Mouse (Mus musculus): ENCODE results near the gene Dpep1.
"Not testable (repeated sequence)": the region's sequence is repeated elsewhere in the genome, so short reads cannot be mapped to it uniquely, and the experiment has no call there.

The Dpep1 gene

DNA sequence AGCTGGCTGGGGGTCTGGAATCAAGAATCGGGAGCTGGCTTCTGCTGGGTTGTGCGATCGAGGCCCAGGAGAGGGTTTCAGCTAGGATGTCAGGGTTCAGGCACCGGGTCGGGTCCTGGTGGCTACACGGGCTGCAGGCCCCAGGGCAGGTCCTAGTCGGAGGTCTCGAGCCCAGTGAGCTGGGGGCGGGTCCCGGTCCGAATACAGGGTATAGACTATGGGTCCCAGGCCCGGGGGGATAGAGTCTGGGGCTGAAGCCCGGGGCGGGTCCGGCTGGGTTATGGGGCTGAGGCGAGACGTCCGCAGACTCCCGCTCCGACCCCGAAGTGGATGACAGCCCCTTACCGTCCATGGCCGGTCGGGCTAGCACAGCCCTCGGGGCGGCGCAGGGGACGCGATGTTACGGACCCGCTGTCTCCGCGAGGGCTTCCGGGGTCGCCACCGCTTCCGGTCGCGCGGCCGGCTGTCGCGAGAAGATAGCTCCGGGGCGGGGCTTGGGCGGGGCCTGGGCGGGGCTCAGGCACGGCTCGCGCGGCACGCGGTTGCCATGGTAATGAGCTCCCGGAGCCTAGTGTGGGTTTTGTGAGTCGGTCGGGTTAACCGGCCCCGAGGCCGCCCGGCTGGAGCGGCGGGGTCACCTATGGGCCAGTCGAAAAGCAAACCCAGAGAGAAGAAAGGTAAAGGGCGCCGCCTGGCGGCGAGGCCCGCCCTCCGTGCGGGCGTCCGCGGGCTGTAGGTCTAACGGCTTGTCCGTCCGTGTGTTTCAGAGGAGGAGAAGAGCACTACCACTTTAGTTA is 26.5 kb downstream of the Dpep1 start, which contains the start of the genes Chmp1a and Spata33:
Gene Chmp1a (minus strand): TSS at position 443 of the 797 bp plus-strand sequence.
Gene Spata33 (plus strand): TSS at position 512 of the 797 bp plus-strand sequence.
- peak; percentile 91 for DNase-seq (ENCODE audit: low spot score)

DNA sequence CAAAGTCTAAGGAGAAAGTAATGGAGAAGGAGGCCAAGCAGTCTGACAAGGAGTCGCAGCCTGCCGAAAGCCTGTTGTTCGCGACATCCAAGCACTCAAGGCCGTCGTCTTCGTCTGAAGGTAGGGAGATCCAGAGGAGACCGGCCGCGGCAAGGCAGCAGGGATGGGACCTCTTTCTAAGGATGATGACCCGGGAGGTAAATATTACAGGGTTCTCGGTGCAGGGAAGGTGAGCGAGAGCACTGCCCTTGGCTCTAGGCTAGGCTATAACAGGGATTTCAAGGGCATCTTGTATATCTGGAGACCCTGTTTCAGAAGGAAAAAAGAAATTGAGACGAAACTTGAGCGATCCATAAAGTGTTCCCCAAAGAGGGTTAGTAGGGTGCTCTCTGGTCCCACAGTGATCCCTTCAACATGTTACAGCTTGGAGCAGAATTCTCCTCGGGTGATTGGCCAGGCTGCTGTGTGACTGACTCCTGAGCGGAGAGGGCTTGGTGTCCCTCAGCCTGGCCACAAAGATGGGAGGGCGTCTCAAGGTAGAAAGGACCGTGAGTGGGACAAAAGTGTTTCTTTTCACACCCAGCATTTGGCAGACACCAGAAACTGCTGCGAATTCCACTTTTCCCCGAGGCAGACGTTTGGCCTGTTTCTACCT is 27.2 kb downstream of the Dpep1 start:
- no peak for DNase-seq (ENCODE audit: low spot score)

DNA sequence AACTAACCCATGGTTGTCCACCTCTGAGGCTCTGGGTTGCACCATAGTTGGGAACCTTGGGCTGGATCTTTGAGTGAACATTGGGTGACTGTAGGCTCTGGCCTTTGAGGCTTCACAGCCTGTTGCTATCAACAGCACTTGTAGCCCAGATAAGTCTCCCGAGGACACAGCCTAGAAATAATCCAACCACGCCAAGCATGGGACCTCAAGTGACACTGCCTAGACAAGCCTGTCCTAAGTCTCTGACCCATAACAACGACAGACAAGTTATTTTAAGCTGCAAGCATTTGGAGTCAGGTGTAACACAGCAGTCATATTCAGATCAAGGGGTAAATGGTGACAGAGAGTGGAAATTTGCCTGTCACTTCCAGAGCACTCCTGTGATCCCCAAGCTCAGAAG is 29.4 kb downstream of the Dpep1 start:
- no peak for DNase-seq (ENCODE audit: low spot score)

DNA sequence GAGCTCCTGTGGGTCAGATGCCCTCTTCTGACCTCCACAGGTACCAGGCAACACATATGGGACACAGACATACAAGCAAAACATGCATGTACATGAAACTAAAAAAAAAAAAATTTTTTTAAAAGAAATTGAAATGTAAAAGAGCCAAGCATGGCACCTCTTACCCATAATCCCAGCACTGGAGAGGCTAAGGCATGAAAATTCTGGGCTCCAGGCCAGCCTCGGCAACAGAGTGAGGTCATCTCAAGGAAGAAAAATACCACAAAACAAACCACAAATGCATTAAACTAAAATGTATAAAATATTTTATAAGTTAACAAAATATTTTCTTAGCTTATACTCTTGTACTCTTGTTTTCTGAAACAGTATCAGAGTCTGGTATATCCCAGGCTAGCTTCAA is 34.9 kb downstream of the Dpep1 start:
- DNase-seq (ENCODE audit: low spot score) = no peak

DNA sequence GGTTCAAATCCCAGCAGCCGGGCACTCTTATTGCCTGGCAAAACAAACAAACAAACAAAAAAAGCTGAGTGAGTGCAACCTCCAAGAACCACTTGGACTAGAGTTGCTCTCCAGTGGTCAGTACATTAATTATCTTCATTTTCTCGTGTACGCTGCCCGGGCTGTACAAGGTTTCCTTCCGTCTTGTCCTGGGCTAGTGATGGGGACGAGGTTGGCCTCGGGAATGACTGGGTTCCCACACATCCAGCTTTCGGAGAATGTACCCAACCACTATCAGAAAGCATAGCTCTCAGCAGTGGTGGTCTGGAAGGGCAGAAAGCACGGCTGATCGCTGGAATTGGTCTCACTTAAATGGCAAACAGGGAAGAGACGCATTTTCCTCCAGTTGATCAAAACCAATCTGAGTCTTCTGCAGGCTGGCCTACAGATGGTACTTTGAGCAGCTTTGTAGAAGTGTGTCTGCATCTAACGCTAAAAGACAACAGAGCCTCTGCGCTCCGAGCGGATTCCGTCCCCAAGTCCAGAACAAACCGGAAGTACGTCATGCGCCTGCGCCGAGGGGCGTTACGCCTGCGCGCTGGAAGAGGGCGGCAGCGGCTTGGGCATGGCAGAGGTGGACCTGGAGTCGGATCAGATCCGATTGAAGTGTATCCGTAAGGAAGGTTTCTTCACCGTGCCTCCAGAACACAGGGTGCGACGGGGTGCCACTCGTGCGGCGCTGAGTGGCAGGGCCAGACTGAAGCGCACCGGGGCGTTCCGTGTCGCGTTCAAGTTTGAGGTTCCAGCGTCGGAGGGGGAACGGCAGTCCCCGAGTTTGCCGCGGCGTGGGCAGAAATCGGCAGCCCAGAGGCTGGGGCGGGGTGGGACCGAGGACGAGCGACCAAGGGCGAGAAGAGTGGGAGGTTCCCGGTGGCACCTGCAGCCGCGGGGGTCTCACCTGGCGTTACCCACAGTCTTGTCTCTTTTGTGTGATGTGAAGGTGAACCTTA is 38.5 kb downstream of the Dpep1 start, which contains the start of gene Cdk10:
Gene Cdk10 (plus strand): TSS at position 565 of the 989 bp plus-strand sequence.
- DNase-seq (ENCODE audit: low spot score) = peak; percentile 92

DNA sequence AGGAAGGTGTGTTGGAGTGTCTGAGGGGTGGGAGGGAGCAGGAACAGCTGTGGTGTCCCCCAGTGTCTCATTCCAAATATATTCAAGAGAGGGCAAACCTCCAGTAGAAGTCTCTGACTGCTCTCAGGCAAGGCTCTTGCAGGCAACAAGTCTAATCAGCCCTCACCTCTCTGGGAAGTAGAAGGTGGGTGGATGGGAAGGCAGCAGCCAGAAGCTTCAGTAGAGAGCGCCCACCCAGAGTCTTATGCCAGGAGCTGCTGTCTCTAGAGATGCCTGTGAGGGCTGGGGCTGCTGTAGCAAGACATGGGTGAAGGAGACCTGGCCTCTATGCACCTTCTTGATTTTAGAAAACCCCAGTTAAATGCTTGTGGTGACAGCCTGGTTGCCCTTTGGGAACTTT is 42.4 kb downstream of the Dpep1 start:
- DNase-seq (ENCODE audit: low spot score) = no peak

DNA sequence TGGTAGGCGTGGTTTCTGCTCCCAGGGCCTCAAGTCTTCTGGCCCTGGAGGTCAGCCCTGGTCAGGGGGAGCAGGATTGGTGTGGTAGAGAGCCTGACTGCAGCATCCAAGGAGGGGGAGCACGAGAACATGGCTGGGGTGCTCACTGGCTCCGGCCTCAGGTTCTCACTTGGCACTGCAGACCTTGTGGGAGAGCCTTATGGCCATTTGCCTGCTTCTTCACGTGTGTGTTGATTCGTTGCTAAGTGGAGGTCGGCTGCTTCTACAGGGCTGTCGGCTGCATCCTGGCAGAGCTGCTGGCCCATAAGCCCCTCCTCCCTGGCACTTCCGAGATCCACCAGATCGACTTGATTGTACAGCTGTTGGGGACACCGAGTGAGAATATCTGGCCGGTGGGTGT is 44.3 kb downstream of the Dpep1 start:
- DNase-seq (ENCODE audit: low spot score) = not testable (repeated sequence)

DNA sequence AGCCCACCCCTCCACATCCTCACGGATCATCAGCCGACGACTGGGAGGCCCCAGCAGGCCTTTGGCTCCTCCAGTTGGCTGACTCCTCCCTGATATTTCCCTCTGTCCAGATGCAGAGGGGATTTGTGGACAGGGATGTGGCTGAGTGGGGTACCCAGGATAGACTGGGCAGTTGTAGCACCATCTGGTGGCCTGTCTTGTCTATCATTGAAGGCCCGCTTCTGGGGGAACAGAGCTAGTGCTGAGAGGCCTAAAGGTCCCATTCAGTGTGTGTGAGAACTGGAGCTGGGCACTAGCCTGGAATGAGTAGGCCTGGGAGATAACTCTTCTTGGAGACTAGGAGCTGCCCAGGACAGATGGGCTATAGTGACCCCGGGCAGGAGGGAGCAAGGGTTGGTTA is 45.7 kb downstream of the Dpep1 start:
- DNase-seq (ENCODE audit: low spot score) = no peak

DNA sequence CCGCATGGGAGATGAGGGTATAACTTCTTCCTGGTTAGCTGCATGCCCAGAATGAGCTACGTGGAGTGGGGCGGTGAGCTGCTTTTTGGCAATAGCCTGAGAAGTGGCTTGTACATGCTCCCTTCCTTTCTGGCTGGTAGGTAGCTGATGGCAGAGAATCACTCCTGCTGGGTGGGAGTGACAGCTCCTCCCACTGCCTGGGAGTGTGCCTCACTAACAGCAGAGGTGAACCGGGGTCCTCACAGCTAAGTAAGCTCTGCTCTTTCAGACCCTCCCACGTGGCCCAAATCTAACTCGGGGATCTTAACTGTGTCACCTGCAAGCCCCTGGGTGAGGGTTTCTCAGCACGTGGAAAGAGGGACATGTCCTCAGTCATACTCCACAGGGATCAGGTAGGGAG is 46.5 kb downstream of the Dpep1 start:
- no peak for DNase-seq (ENCODE audit: low spot score)

DNA sequence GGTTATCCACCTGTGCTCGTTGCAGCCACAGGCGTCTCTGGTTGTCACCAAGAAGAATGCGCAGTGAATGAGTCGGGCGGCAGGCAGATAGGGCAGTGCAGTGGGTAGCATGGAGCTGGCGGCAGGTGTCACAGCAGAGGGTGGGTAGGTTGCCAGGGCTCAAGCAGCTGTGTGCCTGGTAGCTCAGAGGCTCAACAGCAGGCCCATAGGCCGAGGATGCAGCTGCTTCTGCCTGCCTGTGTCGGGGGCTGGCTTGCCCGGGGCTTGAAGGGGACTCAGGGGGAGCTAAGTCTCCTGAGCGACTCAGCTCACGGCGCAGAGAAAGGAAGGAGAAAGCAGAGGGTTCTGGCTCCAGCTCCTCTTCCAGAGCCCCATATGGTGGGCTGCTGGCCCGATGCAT is 47.3 kb downstream of the Dpep1 start:
- peak; percentile 36 for DNase-seq (ENCODE audit: low spot score)

DNA sequence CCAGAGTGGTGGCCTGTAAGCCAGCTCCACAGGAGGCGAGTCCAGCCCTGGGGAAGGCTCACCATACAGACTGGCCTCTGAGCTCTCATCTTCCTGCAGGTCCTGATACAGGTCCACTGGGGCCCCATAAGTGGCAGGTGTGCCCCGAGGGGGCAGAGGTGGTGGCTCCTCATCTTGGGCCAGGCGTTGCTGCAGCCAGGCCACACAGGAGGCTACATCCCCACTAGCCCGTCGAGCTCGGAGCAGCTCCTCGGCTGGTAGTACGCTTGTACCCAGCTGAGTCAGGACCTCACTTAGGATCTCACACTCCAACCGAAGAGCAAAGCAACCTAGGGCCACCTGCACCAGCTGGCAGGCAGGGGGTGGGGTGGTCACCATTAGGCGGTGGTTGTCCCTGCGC is 47.7 kb downstream of the Dpep1 start:
- DNase-seq (ENCODE audit: low spot score) = no peak

DNA sequence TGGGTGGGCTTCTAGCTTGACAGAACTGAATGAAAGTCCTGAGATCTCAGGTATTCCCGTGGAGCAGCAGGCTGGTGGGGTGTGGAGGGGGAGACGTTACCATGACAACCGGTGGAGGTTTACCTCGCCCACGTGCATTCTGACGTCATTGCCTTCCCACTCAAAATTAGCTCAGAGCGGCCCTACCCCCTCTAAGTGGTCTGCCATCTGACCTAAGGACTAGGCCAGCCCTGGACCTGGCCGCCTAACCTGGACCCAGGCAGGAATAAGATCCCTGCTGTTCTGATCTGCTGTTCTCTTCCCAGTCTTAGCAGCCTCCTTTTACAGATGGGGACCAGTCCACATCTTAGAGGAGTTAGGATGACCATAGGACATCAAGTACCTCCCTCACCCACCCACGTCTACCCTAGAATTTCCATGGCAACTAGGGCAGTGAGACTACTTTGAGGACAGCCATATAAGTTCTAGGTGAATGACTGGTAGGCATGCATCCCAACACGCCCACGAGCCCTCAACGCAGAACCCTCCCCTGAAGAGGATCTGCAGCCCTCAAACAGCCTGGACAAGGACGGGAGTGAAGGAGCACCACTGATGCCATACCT is 49.0 kb downstream of the Dpep1 start:
- DNase-seq (ENCODE audit: low spot score) = peak; percentile 84

DNA sequence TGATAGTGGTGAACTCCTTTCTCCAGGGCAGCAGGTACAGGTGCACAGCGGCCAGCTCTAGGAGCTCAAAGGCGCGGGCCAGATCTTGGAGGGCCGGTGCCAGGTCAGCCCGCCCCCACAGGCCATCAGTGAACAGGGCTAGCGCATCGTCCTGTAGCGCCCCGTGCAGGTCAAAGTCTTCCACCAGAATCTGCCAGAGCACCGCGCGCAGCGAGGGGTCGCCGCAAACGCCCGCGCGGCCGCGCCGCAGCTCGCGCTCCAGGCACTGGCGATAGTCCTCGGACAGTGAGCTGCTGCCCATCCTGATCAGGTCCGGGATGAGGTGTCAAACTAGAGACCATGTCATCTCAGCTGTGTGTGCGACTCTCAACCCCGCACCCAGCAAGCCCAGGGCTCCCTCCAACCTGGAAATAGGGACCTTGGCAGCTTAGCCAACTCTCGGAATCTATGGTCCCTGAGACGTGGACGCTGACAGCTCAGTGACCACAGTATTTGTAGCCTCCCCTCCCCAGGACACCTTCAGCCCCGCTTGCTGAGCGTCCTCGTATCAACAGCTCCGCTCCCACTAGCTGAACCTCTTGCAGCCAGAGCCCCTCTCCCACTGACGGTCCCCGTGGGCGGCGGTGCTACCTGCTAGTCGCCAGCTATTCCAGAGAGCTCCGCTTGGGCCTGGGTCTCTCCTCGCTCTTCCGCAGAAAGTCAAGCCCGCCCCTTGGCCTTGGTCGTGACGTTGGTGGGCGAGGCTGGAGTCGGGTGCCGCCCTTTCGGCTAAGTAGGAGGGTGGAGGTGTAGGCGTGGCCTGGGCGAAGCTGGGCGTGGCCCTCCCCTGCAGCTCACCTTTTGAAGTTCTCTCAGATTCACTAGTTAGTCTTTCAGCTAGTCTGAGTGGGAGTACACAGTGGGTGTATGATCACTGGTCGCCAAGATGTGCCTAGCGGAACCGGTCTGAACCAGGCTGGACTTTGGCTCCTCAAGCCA is 49.8 kb downstream of the Dpep1 start, which contains the start of gene Spata2l:
Gene Spata2l (minus strand): TSS at position 714 of the 978 bp plus-strand sequence.
- peak; percentile 87 for DNase-seq (ENCODE audit: low spot score)

DNA sequence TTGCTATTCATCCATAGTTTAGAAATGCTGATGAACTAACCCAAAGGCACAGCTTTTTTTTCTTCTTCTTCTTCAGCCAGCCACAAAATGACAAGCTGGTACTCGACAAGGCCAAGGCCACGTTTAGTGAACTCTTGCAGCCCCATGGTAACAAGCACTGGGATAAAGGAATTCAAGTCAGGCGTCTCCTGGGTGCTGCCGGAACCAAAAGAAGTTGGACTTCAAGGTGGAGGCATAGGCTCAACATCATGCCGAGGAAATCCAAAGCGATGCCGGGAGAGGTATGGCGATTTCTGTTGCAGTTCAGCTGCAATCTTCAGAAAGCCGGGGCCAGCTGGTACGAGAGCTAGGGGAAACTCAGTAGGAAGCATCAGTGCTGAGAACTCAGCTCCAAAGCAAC is 53.4 kb downstream of the Dpep1 start:
- DNase-seq (ENCODE audit: low spot score) = no peak

DNA sequence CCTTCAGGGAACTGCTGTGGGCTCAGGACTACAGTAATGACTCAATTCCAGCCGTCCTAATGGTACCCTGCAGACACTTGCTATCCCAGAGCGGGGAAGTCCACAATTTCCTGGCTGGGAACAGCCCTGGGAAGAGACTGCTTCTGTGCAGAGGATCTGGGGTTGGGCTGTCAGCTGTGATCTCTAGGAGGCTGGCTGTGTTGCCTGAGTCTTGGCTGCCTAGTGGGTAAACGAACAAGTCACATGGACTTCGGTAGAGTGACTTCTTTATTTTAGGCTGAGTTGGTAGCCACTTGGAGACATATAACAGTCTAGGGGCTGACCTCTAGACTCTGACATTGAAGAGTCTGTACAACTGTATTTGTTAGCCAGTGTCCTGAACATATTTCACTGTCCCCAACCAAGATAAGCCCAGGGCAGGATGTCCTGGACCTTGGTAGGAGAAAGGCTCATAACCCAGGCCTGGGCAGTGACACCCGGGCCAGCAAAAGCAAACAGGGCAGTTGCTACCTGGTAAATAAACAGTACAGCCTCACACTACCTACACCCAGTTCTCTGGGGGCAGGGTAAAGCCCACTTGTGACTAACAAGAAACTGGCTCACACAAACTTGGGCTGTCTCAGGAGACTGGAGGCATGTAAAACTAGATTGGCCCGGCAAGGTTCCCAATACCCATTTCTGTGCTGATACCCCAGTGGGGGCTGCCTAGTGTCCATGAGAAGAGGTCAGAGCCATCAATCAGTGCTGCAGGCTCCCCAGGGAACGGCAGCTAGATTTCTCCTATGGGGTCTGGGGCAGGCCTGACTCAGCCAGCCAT is 56.3 kb downstream of the Dpep1 start:
- DNase-seq (ENCODE audit: low spot score) = no peak

DNA sequence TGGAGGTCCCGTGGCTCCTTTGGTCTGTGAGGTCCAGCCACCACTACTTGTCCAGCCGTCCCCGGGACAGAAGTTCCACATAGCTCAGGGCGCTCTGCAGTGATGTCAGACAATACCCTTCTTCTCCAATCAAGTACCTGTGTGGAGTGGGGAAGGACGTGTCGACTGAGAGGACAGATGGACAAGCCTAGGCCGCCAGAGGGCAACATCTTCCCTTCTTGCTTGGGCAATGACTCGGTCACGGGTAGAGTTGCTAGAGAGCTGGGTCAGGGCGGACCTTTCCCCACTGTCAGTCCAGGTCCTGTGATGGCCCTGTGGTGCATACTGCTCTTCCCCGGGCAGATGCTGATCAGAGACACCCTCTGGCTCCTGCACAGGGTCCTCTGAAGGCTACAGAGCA is 57.0 kb downstream of the Dpep1 start:
- DNase-seq (ENCODE audit: low spot score) = no peak

DNA sequence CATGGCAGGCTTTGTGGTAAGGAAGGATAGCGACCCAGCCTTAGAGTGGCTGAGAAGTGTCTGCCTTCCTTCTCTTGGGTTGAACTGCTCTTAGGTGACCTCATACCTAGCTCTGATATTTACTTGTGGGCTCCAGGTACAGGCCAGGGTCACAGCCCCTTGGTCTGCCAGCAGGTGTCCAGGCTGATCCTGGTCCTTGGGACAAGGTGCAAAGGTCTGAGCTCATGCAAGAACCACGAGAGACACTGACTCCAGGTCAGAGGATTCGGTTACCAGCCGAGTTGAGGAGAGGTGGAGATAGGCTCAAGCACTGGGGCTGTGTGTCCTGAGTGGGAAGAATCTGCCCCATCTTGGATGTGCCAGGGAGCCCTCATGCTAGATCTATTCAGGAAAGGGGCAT is 58.3 kb downstream of the Dpep1 start:
- DNase-seq (ENCODE audit: low spot score) = no peak

DNA sequence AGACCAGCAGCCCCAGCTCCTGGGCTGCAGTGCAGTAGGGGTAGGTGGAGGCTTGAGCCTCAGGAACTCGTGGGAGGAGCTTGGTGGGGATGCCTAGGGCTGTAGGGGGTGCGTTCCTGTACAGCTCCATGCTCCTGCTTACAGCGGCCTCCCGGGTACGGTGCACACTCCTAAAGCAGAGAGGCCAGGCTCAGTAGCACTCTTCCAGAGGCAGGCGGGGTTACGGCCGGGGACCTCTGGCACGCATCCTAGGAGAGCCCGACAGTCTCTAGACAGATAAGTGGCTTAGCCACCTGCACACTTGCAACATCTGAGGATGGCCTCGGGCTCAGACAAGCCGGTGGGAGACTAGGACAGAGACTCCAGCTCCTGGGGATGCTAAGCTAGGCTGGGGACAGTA is 59.5 kb downstream of the Dpep1 start:
- no peak for DNase-seq (ENCODE audit: low spot score)

DNA sequence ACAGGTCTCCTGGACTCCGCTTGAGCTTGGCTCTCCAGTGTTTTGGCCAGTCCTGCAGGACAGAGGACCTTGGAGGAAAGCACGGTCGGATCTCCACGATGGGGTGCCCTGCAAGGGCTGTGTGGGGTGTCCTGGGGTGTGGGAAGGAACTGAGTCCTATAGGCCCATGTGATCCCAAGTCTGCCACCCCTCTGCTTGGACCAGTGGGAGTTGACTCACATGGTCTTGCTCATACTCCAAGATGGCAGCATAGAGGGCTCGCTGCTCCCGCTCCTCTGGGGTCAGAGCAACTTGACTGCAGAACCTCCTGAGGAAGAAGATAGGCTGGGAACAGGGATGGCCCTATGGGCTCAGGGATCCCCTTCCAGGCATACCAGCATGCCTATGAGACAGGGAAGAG is 61.7 kb downstream of the Dpep1 start:
- no peak for DNase-seq (ENCODE audit: low spot score)

DNA sequence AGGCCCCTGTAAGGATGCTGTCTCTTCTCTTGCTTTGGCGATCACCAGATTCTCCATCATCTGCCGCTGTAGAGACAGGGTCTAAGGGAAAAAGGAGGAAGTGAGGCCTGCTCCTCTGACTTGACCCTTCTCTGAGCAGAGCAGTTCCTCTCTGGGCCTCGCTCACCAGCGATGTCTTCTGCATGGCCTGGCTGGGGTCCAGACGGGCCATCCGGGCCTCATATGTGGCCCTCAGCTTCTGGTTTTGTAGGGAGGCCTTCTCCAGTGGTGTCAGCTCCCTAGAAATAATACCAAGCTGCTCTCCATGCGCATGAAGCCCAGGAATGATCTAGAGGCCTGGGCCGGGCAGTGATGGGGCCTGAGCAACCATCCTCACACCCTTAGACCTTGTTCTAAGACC is 62.6 kb downstream of the Dpep1 start:
- peak; percentile 35 for DNase-seq (ENCODE audit: low spot score)

All from layer of hippocampus, adult 11-12 months (tissue).